Mouse (Mus musculus): ENCODE results near the gene Ubl5. TPM values are rescaled to one million over a fixed set of nuclear protein-coding genes. Genes with fewer than 3 reads are reported as not detected.

Gene Ubl5
- polyA plus RNA-seq, 1 experiment, result 762 TPM

Other genes starting within 250 kb of the Ubl5 start
- gene Zfp26, start 182.7 kb upstream of the Ubl5 start, polyA plus RNA-seq (2012; fragmentation: generic; extraction: Trizol), result 2.0 TPM
- gene Zfp426, start 150.1 kb upstream of the Ubl5 start, polyA plus RNA-seq (2012; fragmentation: generic; extraction: Trizol), result 5.5 TPM
- gene Zfp266, start 121.5 kb upstream of the Ubl5 start, polyA plus RNA-seq (2012; fragmentation: generic; extraction: Trizol), result 5.8 TPM
- 1.7 TPM for gene Zfp846, start 61.6 kb upstream of the Ubl5 start, polyA plus RNA-seq (2012; fragmentation: generic; extraction: Trizol)
- gene Fbxl12, start 1.9 kb downstream of the Ubl5 start, polyA plus RNA-seq (2012; fragmentation: generic; extraction: Trizol), result 10.6 TPM
- 36.8 TPM for gene Pin1, start 9.2 kb downstream of the Ubl5 start, polyA plus RNA-seq (2012; fragmentation: generic; extraction: Trizol)
- 0.11 TPM for gene Olfm2, start 103.5 kb downstream of the Ubl5 start, polyA plus RNA-seq (2012; fragmentation: generic; extraction: Trizol)
- gene Col5a3, start 172.2 kb downstream of the Ubl5 start, polyA plus RNA-seq (2012; fragmentation: generic; extraction: Trizol), result 70.3 TPM
- gene Rdh8, start 175.6 kb downstream of the Ubl5 start, polyA plus RNA-seq (2012; fragmentation: generic; extraction: Trizol), result not detected
- 4.6 TPM for gene A230050P20Rik, start 225.8 kb downstream of the Ubl5 start, polyA plus RNA-seq (2012; fragmentation: generic; extraction: Trizol)
- gene Angptl6, start 236.8 kb downstream of the Ubl5 start, polyA plus RNA-seq (2012; fragmentation: generic; extraction: Trizol), result 12.6 TPM
- 44.3 TPM for gene Ppan, start 245.3 kb downstream of the Ubl5 start, polyA plus RNA-seq (2012; fragmentation: generic; extraction: Trizol)